Mouse (Mus musculus): Measurements from ENCODE around the gene Sptbn2. TPM values are rescaled to one million over a fixed set of nuclear protein-coding genes. Genes with fewer than 3 reads are reported as not detected.

The Sptbn2 gene
- polyA plus RNA-seq, 2 experiments: 2.5 to 4.2 TPM

GRCm38 (mm10) chr19:4719351-4719764, 8.4 kb downstream of the Sptbn2 start:
- Histone ChIP-seq H3K27me3 (ENCODE audit: control insufficient read depth, insufficient read depth, low read length) (peaks cover 2% of the 10 kb centered on the region; the same call in 1 of the 2 replicates), H3K4me1 (ENCODE audit: control insufficient read depth, insufficient read depth, low read length) (0 out of 2 replicates have a peak, but pooled peaks cover 4% of the 10 kb centered on the region), H3K27ac (replicated peaks; ENCODE audit: low read depth, low read length) (no peak overlapping the region), H3K4me2 (replicated peaks; ENCODE audit: low read depth, low read length, severe bottlenecking) (no peak overlapping the region), H3K4me3 (replicated peaks; ENCODE audit: low read length) (no peak overlapping the region), H3K9me3 (ENCODE audit: control insufficient read depth, low read length) (no peaks in the 10 kb centered on the region), H3K9ac (ENCODE audit: low read depth, low read length, severe bottlenecking) (no peak overlapping the region), H3K36me3 (ENCODE audit: control insufficient read depth, insufficient read depth, low read length) (no peaks in the 10 kb centered on the region)
- no peak for TF ChIP-seq POLR2A (IDR thresholded peaks at IDR 0.05; ENCODE audit: borderline replicate concordance, extremely low read depth, insufficient read depth, insufficient read length)
- ATAC-seq (ENCODE audit: low FRiP score, low read depth) (no peak), DNase-seq (ENCODE audit: low spot score) (no peak)
- WGBS: 24% methylated on average over 5 of the region's 5 CpGs

- no peak for DNase-seq (ENCODE audit: low spot score)
- Histone ChIP-seq H3K9ac (ENCODE audit: low read depth, low read length, severe bottlenecking) (no peak overlapping the region), H3K27ac (replicated peaks; ENCODE audit: low read depth, low read length) (no peak overlapping the region), H3K9me3 (ENCODE audit: control insufficient read depth, low read length) (no peaks in the 10 kb centered on the region), H3K4me1 (ENCODE audit: control insufficient read depth, insufficient read depth, low read length) (0 out of 2 replicates have a peak, but pooled peaks cover 4% of the 10 kb centered on the region), H3K4me2 (replicated peaks; ENCODE audit: low read depth, low read length, severe bottlenecking) (no peak overlapping the region), H3K4me3 (replicated peaks; ENCODE audit: low read length) (no peak overlapping the region), H3K36me3 (ENCODE audit: control insufficient read depth, insufficient read depth, low read length) (no peaks in the 10 kb centered on the region), H3K27me3 (ENCODE audit: control insufficient read depth, insufficient read depth, low read length) (no peaks in the 10 kb centered on the region)
- no peak for ATAC-seq (ENCODE audit: low FRiP score, low read depth)
- 80% methylated on average over 15 of the region's 15 CpGs for WGBS
- TF ChIP-seq POLR2A (IDR thresholded peaks at IDR 0.05; ENCODE audit: borderline replicate concordance, extremely low read depth, insufficient read depth, insufficient read length): no peak
Observed at GRCm38 (mm10) chr19:4720112-4720511, 9.1 kb downstream of the Sptbn2 start.

GRCm38 (mm10) chr19:4720671-4721244, 9.8 kb downstream of the Sptbn2 start:
- no peak for TF ChIP-seq POLR2A (IDR thresholded peaks at IDR 0.05; ENCODE audit: borderline replicate concordance, extremely low read depth, insufficient read depth, insufficient read length)
- ATAC-seq (ENCODE audit: low FRiP score, low read depth): no peak
- WGBS: 18% methylated on average over 9 of the region's 11 CpGs
- Histone ChIP-seq H3K27me3 (ENCODE audit: control insufficient read depth, insufficient read depth, low read length) (no peaks in the 10 kb centered on the region), H3K36me3 (ENCODE audit: control insufficient read depth, insufficient read depth, low read length) (no peaks in the 10 kb centered on the region), H3K4me1 (ENCODE audit: control insufficient read depth, insufficient read depth, low read length) (0 out of 2 replicates have a peak, but pooled peaks cover 4% of the 10 kb centered on the region), H3K4me2 (replicated peaks; ENCODE audit: low read depth, low read length, severe bottlenecking) (0 out of 2 replicates have a peak overlapping the region, but pooled peaks have one; percentile 26), H3K27ac (replicated peaks; ENCODE audit: low read depth, low read length) (no peak overlapping the region), H3K4me3 (replicated peaks; ENCODE audit: low read length) (peak overlapping the region; percentile 11; the same call in 1 of the 2 replicates), H3K9ac (ENCODE audit: low read depth, low read length, severe bottlenecking) (peak overlapping the region; percentile 31; the same call in 1 of the 2 replicates), H3K9me3 (ENCODE audit: control insufficient read depth, low read length) (no peaks in the 10 kb centered on the region)
- DNase-seq (ENCODE audit: low spot score): no peak

- DNase-seq (ENCODE audit: low spot score) (no peak), ATAC-seq (ENCODE audit: low FRiP score, low read depth) (no peak)
- Histone ChIP-seq H3K27me3 (ENCODE audit: control insufficient read depth, insufficient read depth, low read length) (no peaks in the 10 kb centered on the region), H3K9me3 (ENCODE audit: control insufficient read depth, low read length) (no peaks in the 10 kb centered on the region), H3K4me3 (replicated peaks; ENCODE audit: low read length) (no peak overlapping the region), H3K27ac (replicated peaks; ENCODE audit: low read depth, low read length) (no peak overlapping the region), H3K36me3 (ENCODE audit: control insufficient read depth, insufficient read depth, low read length) (no peaks in the 10 kb centered on the region), H3K4me2 (replicated peaks; ENCODE audit: low read depth, low read length, severe bottlenecking) (no peak overlapping the region), H3K9ac (ENCODE audit: low read depth, low read length, severe bottlenecking) (no peak overlapping the region), H3K4me1 (ENCODE audit: control insufficient read depth, insufficient read depth, low read length) (no peaks in the 10 kb centered on the region)
- no peak for TF ChIP-seq POLR2A (IDR thresholded peaks at IDR 0.05; ENCODE audit: borderline replicate concordance, extremely low read depth, insufficient read depth, insufficient read length)
- 79% methylated on average over 9 of the region's 9 CpGs for WGBS
Observed at GRCm38 (mm10) chr19:4729186-4729585, 18.2 kb downstream of the Sptbn2 start.

- Histone ChIP-seq H3K9ac (ENCODE audit: low read depth, low read length, severe bottlenecking) (no peak overlapping the region), H3K9me3 (ENCODE audit: control insufficient read depth, low read length) (no peaks in the 10 kb centered on the region), H3K27ac (replicated peaks; ENCODE audit: low read depth, low read length) (no peak overlapping the region), H3K4me2 (replicated peaks; ENCODE audit: low read depth, low read length, severe bottlenecking) (no peak overlapping the region), H3K4me1 (ENCODE audit: control insufficient read depth, insufficient read depth, low read length) (no peaks in the 10 kb centered on the region), H3K36me3 (ENCODE audit: control insufficient read depth, insufficient read depth, low read length) (peaks cover 1% of the 10 kb centered on the region; the same call in 1 of the 2 replicates), H3K4me3 (replicated peaks; ENCODE audit: low read length) (no peak overlapping the region), H3K27me3 (ENCODE audit: control insufficient read depth, insufficient read depth, low read length) (no peaks in the 10 kb centered on the region)
- WGBS: 79% methylated on average over 3 of the region's 3 CpGs
- ATAC-seq (ENCODE audit: low FRiP score, low read depth) (no peak), DNase-seq (ENCODE audit: low spot score) (no peak)
- no peak for TF ChIP-seq POLR2A (IDR thresholded peaks at IDR 0.05; ENCODE audit: borderline replicate concordance, extremely low read depth, insufficient read depth, insufficient read length)
Observed at GRCm38 (mm10) chr19:4733052-4733451, 22.1 kb downstream of the Sptbn2 start.

All from limb, embryonic 14.5 days (tissue).